Mouse (Mus musculus): Measurements from ENCODE around the gene Olfr118.

DNA sequence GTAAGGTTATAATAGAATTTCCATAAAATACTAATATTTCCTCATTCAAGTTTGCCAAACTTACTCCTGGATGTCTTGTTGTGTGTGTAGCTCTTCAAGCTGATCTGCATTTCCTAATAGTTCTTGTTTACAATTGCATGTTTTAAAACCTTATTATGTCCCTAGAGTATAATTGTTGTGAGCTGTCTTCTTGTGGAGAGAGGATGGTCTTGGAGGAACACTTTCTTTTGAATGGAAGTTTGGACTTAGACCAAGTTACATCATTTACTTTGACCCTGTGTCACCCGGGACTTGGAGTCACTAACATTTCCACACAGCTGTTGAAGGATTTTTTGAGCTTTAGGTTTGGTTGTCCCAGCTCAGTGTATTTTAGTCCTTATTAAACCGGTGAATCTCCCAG, 39.8 kb upstream of the Olfr118 start, which contains the start of the genes Olfr115 and Olfr116:
- no peak for TF ChIP-seq MAZ (IDR thresholded peaks at IDR 0.05; ENCODE audit: low read depth, low read length)
- TF ChIP-seq SMC3 (IDR thresholded peaks at IDR 0.05; ENCODE audit: low read depth, low read length), result no peak
- no peak for TF ChIP-seq CTCF (conservative IDR thresholded peaks at IDR 0.05 in 1 of 2, IDR thresholded peaks at IDR 0.05 in 1 of 2; ENCODE audit: low read depth in 2 of 2, low read length in 2 of 2)
- no peak for TF ChIP-seq JUND (conservative IDR thresholded peaks at IDR 0.05; ENCODE audit: low read depth, low read length)
- TF ChIP-seq EP300 (IDR thresholded peaks at IDR 0.05; ENCODE audit: low read length), result no peak
- TF ChIP-seq ELF1 (IDR thresholded peaks at IDR 0.05; ENCODE audit: low read depth, low read length), result no peak
- no peak for TF ChIP-seq POLR2A (IDR thresholded peaks at IDR 0.05; ENCODE audit: low read depth, low read length)
- TF ChIP-seq ZC3H11A (IDR thresholded peaks at IDR 0.05; ENCODE audit: low read depth, low read length), result no peak
- TF ChIP-seq CHD2 (IDR thresholded peaks at IDR 0.05; ENCODE audit: low read length), result no peak
- TF ChIP-seq UBTF (IDR thresholded peaks at IDR 0.05; ENCODE audit: low read depth, low read length), result no peak
- no peak for TF ChIP-seq MAX (IDR thresholded peaks at IDR 0.05; ENCODE audit: low read length)
- no peak for TF ChIP-seq RAD21 (IDR thresholded peaks at IDR 0.05; ENCODE audit: low read depth, low read length)
- no peak for TF ChIP-seq NELFE (IDR thresholded peaks at IDR 0.05; ENCODE audit: low read depth, low read length)
